Mouse (Mus musculus): ENCODE measurements around the gene Ror2. TPM values are rescaled to one million over a fixed set of nuclear protein-coding genes. Genes with fewer than 3 reads are reported as not detected.

The Ror2 gene
- polyA plus RNA-seq, 1 experiment from 2014 or later: 21.7 TPM

DNA sequence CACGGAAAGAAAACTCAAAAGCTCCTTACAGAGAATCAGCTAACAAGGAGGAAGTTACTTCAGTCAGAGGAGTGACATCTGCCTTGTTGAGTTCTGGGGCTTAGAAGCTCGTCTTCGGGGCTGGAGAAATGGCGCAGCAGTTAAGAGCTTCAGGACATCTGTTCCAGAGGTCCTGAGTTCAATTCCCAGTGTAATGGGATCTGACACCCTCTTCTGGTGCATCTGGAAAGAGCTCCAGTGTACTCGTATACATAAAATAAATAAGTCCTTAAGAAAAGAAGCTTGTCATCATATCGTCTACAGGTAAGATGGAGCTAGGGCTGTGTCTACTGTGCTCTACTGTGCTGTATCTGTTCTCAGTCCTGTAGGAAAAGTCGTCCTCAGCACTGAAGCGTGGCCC, 19.3 kb upstream of the Ror2 start:
- WGBS: 84% methylated on average over 8 of the region's 8 CpGs
- no peak for ATAC-seq (ENCODE audit: insufficient number of reproducible peaks, low FRiP score, low TSS enrichment, low read depth)
- Histone ChIP-seq H3K36me3 (no peaks in the 10 kb centered on the region), H3K4me1 (peaks cover 18% of the 10 kb centered on the region), H3K9ac (no peak overlapping the region), H3K9me3 (no peaks in the 10 kb centered on the region), H3K27ac (no peak overlapping the region), H3K4me2 (no peak overlapping the region), H3K4me3 (no peak overlapping the region), H3K27me3 (no peaks in the 10 kb centered on the region)

DNA sequence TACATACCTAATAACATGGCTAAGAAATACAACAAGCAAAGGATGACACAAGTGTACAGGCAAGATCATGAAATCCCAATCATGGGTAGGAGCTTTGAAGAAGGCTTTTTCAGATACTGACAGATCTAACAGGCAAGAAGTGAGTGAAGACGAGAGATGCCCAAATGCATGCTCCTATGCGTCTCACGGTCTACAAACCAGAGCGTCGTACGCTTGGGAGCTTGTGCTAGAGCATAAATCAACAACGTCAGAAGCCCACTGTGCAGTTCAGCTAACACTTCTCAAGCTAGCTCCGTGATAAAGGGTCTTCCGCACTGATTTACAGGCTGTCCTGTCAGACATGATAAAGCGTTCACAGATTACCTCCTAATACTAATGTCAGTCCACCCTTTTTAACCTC, 16.8 kb upstream of the Ror2 start:
- H3K36me3 ChIP-seq: no peaks in the 10 kb centered on the region
- no peak overlapping the region for H3K9ac ChIP-seq
- WGBS: 51% methylated on average over 10 of the region's 10 CpGs
- H3K4me3 ChIP-seq: no peak overlapping the region
- H3K9me3 ChIP-seq: no peaks in the 10 kb centered on the region
- H3K4me1 ChIP-seq: peaks cover 9% of the 10 kb centered on the region; the same call in 1 of the 2 replicates
- H3K27me3 ChIP-seq: no peaks in the 10 kb centered on the region
- H3K27ac ChIP-seq: no peak overlapping the region
- H3K4me2 ChIP-seq: no peak overlapping the region
- no peak for ATAC-seq (ENCODE audit: insufficient number of reproducible peaks, low FRiP score, low TSS enrichment, low read depth)

DNA sequence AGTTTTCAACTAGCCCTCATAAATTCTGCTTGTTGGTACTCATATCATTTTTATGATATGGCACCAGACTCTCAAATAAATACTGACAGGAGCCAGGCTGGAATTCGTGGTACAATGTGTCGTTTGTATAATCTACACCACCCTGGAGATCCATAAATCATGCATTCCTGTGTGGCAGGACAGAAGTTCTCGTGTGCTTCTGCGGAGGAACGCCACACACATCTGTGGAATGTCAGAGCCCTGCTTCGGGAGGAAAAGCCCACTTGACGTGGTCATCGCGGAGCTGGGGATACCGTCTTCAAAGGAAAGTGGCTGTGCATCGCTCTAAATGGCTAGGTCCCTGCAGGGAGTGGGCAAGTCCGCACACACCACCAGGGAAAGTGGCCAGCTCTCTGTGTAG, 7.1 kb upstream of the Ror2 start:
- H3K27me3 ChIP-seq: no peaks in the 10 kb centered on the region
- H3K9ac ChIP-seq: no peak overlapping the region
- WGBS: 15% methylated on average over 12 of the region's 12 CpGs
- no peak for ATAC-seq (ENCODE audit: insufficient number of reproducible peaks, low FRiP score, low TSS enrichment, low read depth)
- H3K4me2 ChIP-seq: no peak overlapping the region
- peaks cover 16% of the 10 kb centered on the region for H3K4me1 ChIP-seq
- no peaks in the 10 kb centered on the region for H3K36me3 ChIP-seq
- H3K9me3 ChIP-seq: no peaks in the 10 kb centered on the region
- H3K4me3 ChIP-seq: no peak overlapping the region
- no peak overlapping the region for H3K27ac ChIP-seq

- Histone ChIP-seq H3K4me2 (no peak overlapping the region), H3K9ac (no peak overlapping the region), H3K4me3 (no peak overlapping the region), H3K27ac (no peak overlapping the region), H3K9me3 (no peaks in the 10 kb centered on the region), H3K4me1 (peaks cover 8% of the 10 kb centered on the region), H3K36me3 (no peaks in the 10 kb centered on the region), H3K27me3 (no peaks in the 10 kb centered on the region)
- no peak for ATAC-seq (ENCODE audit: insufficient number of reproducible peaks, low FRiP score, low TSS enrichment, low read depth)
- WGBS: 31% methylated on average over 3 of the region's 3 CpGs
These were observed 6.3 kb upstream of the Ror2 start for GRCm38 (mm10) chr13:53292244-53292643.

DNA sequence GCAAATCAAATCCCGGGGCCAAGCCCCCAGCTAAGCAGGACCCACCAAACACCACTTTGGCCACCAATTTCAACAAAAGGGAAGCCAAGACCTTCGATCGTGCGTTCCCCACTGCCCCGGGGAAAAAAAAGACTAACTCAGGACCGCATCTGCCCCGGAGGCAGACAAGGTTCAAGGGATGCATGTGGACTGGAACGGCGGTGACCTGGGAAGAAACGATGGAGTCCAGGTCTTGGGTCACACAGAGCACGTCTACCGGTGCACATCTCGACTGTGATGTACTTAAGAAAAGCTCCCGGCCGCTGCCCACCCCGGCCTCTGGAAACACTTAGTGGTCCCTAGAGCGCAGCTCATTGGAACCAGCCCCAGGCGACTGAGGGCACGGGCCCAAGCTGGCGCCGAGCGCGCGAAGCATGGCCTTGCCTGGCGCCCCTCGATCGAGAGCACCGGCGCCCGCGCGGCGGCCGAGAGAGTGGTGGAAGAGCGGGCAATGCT, 616 bp downstream of the Ror2 start:
- Histone ChIP-seq H3K9ac (peak overlapping the region; percentile 87), H3K36me3 (no peaks in the 10 kb centered on the region), H3K4me1 (peaks cover 50% of the 10 kb centered on the region), H3K9me3 (no peaks in the 10 kb centered on the region), H3K27ac (peak overlapping the region; percentile 83), H3K4me2 (peak overlapping the region; percentile 81), H3K4me3 (peak overlapping the region; percentile 83), H3K27me3 (no peaks in the 10 kb centered on the region)
- under 1% methylated on average over 35 of the region's 35 CpGs for WGBS
- ATAC-seq (ENCODE audit: insufficient number of reproducible peaks, low FRiP score, low TSS enrichment, low read depth): peak; percentile 40

DNA sequence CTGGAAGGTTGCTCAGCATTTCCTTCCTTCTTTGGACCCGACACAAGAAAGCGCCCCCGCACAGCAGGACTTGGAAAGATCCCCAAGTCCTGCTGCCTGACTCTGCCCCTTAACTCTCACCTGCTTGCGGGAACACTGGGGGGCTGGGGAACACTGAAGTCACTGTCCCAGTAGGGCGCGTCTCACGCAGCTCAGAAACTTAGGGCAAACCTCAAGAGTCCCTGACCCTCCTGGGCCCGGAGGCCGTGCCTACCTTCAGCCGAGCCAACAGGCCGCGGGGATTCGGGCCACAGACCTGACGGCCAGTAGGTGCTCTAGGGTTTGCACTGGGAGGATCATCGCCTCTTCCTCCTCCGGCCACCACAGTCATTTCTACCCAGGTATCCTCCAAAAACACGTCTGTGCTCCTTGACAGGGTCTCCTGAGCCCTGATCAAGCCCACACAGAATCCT, 1.2 kb downstream of the Ror2 start:
- Histone ChIP-seq H3K4me2 (peak overlapping the region; percentile 81), H3K4me1 (peaks cover 50% of the 10 kb centered on the region), H3K4me3 (peak overlapping the region; percentile 83), H3K27ac (peak overlapping the region; percentile 83), H3K9me3 (no peaks in the 10 kb centered on the region), H3K9ac (peak overlapping the region; percentile 87), H3K36me3 (no peaks in the 10 kb centered on the region), H3K27me3 (no peaks in the 10 kb centered on the region)
- ATAC-seq (ENCODE audit: insufficient number of reproducible peaks, low FRiP score, low TSS enrichment, low read depth): no peak
- WGBS: 3% methylated on average over 17 of the region's 17 CpGs

DNA sequence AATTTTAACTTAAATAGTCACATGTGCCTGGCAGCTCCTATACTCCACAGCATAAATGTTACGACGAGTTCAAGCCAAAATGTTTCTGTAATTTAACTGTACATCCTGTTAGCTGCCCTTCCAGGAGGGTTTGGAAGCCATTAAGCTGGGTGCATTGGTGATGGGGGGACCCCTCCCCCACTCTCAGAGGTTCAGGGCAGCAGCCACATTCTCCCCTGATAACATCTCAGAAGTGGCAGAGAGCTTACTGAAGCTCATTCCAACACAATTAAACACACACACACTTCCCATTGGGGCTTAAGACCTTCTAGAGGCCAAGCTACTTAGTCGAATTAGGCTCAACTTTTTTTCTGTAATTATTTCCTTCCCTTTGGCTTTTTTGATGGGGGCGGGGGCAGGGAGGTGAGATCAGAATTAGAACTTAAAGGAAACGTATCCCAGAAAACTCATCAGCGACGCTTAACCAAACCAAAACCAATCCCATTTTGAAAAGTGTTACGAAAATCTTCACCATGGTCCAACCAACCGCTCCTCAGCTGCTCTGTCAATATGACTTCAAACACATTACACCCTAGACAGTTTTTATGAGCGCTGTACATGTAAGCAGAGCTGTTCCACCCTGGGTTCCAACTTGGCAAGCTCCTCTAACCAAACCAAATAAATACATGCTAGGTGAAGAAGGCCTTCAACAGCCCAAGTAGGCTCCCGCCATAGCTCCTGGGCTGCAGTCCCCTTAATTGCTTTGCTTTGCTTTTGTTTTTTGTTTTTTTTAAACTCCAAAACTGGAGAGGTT, 4.1 kb downstream of the Ror2 start:
- peaks cover 60% of the 10 kb centered on the region for H3K4me1 ChIP-seq
- H3K27me3 ChIP-seq: no peaks in the 10 kb centered on the region
- no peak overlapping the region for H3K4me3 ChIP-seq
- peak overlapping the region; percentile 30 for H3K4me2 ChIP-seq
- peak; percentile 33; the same call in 1 of the 2 replicates for ATAC-seq (ENCODE audit: insufficient number of reproducible peaks, low FRiP score, low TSS enrichment, low read depth)
- no peaks in the 10 kb centered on the region for H3K36me3 ChIP-seq
- no peak overlapping the region for H3K27ac ChIP-seq
- no peaks in the 10 kb centered on the region for H3K9me3 ChIP-seq
- no peak overlapping the region for H3K9ac ChIP-seq
- WGBS: 29% methylated on average over 11 of the region's 11 CpGs

DNA sequence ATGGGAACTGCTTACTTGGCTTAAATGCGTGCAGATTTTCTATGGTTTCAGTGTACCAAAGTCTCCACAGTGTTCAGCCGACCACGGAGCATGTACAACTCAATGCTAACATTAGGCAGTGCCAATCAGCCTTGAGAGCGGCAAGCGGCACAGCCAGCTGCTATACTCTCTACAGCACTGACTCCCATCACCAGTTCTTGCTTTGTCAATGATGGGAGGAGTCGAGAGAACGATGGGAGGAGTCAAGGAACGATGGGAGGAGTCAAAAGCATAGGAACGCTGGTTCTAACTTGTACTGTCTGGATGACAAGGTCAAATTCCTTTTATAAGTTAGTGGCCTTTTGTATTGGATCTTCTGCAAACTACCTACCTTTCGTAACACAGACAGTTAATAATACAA, 7.0 kb downstream of the Ror2 start:
- ATAC-seq (ENCODE audit: insufficient number of reproducible peaks, low FRiP score, low TSS enrichment, low read depth): no peak
- Histone ChIP-seq H3K9ac (no peak overlapping the region), H3K4me3 (no peak overlapping the region), H3K9me3 (no peaks in the 10 kb centered on the region), H3K36me3 (no peaks in the 10 kb centered on the region), H3K27me3 (no peaks in the 10 kb centered on the region), H3K4me2 (no peak overlapping the region), H3K27ac (no peak overlapping the region), H3K4me1 (peaks cover 50% of the 10 kb centered on the region)
- 66% methylated on average over 10 of the region's 10 CpGs for WGBS

GRCm38 (mm10) chr13:53276381-53276780, 9.5 kb downstream of the Ror2 start:
- WGBS: 32% methylated on average over 7 of the region's 7 CpGs
- Histone ChIP-seq H3K27ac (no peak overlapping the region), H3K4me1 (peaks cover 28% of the 10 kb centered on the region)

DNA sequence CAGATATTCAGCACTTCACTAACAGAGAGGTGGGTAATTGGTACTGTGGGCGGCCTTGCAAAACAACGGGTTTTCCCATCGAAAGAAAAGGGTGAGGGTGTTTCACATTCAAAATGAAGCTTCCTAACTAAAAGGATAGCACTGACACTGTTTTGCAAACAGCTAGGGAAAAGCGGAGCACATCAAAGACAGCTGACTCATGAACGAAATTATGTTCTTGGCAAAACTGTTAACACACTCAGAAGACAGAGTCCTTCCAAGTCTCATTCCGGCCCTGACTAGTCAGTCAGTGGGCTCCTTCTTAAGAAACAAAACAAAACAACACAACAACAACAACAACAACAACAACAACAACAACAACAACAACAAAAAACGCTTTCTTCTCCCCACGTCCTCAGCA, 10.1 kb downstream of the Ror2 start:
- no peaks in the 10 kb centered on the region for H3K27me3 ChIP-seq
- H3K36me3 ChIP-seq: no peaks in the 10 kb centered on the region
- whole genome bisulfite sequencing: 43% methylated on average over 8 of the region's 8 CpGs
- no peak overlapping the region for H3K4me2 ChIP-seq
- H3K4me3 ChIP-seq: no peak overlapping the region
- no peak overlapping the region for H3K9ac ChIP-seq
- ATAC-seq (ENCODE audit: insufficient number of reproducible peaks, low FRiP score, low TSS enrichment, low read depth): no peak
- H3K9me3 ChIP-seq: no peaks in the 10 kb centered on the region
- peaks cover 26% of the 10 kb centered on the region for H3K4me1 ChIP-seq
- H3K27ac ChIP-seq: no peak overlapping the region; the same call in 1 of the 2 replicates

More at GRCm38 (mm10) chr13:53276381-53276780, 9.5 kb downstream of the Ror2 start:
- Histone ChIP-seq H3K4me2 (no peak overlapping the region), H3K4me3 (no peak overlapping the region), H3K9ac (no peak overlapping the region), H3K27me3 (no peaks in the 10 kb centered on the region), H3K36me3 (no peaks in the 10 kb centered on the region), H3K9me3 (no peaks in the 10 kb centered on the region)
- no peak for ATAC-seq (ENCODE audit: insufficient number of reproducible peaks, low FRiP score, low TSS enrichment, low read depth)

DNA sequence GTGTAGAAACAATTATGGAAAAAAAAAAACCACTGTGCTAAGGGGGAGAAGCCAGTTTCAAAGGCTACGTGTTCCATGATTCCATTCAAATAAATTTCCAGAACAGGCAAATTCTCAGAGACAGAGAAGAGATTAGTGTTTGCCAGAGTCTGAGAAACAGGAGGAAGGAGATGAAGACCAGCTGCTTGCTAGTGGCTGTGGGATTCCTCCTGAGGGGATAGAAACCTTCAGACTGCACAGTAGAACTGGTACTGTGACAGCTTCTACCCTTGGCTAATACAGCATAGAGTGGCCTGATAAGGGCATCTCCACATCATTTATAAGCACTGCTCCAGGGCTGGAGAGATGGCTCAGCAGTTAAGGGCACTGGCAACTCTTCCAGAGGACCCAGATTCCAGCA, 11.2 kb downstream of the Ror2 start:
- Histone ChIP-seq H3K36me3 (no peaks in the 10 kb centered on the region), H3K27me3 (no peaks in the 10 kb centered on the region), H3K4me2 (no peak overlapping the region), H3K9ac (no peak overlapping the region), H3K9me3 (no peaks in the 10 kb centered on the region), H3K4me3 (no peak overlapping the region), H3K4me1 (peaks cover 26% of the 10 kb centered on the region), H3K27ac (0 out of 2 replicates have a peak overlapping the region, but pooled peaks have one; percentile 1)
- ATAC-seq (ENCODE audit: insufficient number of reproducible peaks, low FRiP score, low TSS enrichment, low read depth): no peak
- WGBS: 40% methylated on average over 1 of the region's 1 CpGs

GRCm38 (mm10) chr13:53271595-53271994, 14.3 kb downstream of the Ror2 start:
- Histone ChIP-seq H3K4me1 (peaks cover 29% of the 10 kb centered on the region), H3K9me3 (no peaks in the 10 kb centered on the region), H3K27me3 (no peaks in the 10 kb centered on the region), H3K9ac (no peak overlapping the region), H3K4me2 (no peak overlapping the region), H3K36me3 (no peaks in the 10 kb centered on the region), H3K4me3 (no peak overlapping the region), H3K27ac (no peak overlapping the region)
- no peak for ATAC-seq (ENCODE audit: insufficient number of reproducible peaks, low FRiP score, low TSS enrichment, low read depth)
- 86% methylated on average over 3 of the region's 3 CpGs for WGBS
